Mouse (Mus musculus): ENCODE measurements at regions not wholly inside any gene's neighbourhood (a gene's known extent, or its start where the extent isn't known, plus 50 kb on each side); places are given as distances from the start of the nearest gene placed in this dataset.

DNA sequence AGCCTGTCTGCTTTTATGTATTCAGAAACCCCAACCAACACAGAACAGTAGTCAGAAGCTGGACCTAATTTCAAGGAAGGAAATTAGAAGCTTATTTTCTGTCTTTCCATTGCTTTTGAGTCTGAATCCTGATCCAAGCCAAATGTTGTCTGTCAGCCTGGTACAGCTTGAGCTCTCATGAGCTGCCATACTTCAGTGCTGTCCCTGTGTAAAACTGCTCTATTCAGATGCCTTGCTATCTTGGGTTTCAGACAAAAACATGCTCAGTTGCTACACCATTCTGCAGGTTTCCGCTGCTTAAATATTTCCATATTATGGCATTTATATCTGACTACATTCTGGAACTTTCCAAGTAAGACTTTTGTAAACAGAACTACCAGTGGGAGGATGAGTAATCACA is 1403.2 kb downstream of the Epha7 start:
- peak in 1 of 2 experiments; percentile 50 for DNase-seq (ENCODE audit: low spot score in 2 of 2)

DNA sequence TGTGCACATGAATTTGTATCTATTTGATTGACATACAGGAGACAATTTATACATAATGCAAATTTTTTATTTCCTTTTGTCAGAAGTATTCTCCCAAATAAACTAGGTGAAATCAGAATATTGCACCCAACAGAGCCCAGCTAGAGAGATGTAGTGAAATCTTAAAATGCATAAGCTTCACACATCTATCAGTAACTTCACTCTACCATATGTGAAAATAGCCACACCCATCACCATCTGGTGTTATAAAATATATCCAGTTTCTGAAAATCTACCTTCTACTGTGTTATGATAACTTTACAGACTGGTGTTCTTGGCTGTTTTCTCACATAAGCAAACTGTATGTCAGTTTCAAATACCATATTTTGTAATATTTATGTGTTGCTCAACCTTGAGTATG is 1414.2 kb downstream of the Epha7 start:
- DNase-seq (ENCODE audit: low spot score in 2 of 2), result no peak

DNA sequence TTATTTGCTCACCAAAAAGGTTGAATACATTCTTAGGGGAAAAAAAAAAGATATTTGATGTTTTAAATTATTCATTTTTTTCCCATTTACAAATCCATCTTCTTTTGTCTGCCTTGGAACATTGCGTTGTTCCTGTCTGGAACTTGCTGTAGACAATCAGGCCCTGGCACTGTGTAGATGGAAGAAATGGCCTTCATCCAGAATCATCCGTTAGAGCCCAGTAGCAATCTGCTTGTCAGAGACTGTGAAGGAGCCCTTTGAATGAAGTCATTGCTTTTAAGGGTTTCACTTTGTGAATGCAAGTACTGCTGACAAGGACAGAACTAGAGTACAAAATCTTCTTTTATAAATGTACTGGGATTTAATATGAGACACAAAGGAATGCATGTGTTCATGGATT is 1449.2 kb downstream of the Epha7 start:
- DNase-seq (ENCODE audit: low spot score in 2 of 2), result peak in 1 of 2 experiments; percentile 60

DNA sequence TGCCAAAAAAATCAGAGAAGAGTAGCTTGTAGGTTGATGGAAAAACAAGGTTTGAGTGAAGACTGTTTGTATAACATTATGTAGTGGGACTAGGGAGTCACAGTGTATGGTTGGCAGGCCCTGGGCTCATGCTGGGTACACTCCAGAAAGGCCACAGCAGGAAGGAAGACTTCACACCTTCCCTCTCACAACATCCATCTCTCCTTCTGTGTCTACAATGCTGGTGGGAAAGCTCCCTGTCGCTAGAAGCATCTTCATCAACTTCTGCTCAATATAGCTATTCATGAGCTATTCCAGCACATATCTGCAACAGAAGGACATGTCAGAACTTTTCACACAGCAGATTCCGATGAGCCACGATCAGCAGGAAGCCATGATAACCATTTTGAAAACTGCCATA is 1455.1 kb downstream of the Epha7 start:
- peak; percentile 5 to 25 for DNase-seq (ENCODE audit: low spot score in 2 of 2)

DNA sequence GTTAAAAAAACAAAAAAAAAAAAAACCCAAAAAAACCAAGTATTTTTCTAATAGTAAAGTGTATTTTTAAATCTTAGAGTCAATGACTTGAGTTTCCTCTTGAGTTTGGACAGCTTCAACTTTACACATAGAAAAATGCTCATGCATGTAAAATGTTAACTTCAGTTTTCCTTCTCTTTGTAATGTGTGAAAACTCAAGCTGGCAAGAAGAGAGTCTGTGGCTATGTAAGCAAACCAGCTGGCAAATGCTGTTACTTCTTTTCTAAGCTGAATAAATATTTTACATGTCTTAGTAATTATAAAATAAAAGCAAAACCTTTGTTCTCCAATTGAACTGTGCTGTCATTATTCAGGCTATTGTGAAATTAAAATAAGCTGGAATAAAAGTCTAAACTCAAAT is 1457.1 kb downstream of the Epha7 start:
- DNase-seq (ENCODE audit: low spot score in 2 of 2), result no peak

DNA sequence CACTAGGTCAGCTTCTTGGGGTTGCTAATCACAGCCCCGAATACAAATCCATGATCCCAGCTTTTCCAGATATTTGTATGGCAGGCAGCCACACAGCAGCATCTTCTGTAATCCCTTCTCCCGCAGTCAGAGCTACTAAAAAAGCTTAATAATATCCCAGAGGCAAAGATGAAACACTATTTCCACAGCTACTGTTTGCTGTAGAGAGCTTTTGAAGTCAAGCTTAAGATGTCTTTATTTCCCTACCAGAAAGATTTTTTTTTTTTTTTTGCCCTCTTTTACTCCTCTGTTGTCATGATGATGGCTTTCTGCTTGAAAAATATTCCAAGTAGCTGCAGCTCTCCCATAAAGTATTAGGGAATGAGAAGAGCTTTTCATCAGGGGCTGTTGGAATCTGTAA is 1499.5 kb downstream of the Epha7 start:
- no peak for DNase-seq (ENCODE audit: low spot score in 2 of 2)

DNA sequence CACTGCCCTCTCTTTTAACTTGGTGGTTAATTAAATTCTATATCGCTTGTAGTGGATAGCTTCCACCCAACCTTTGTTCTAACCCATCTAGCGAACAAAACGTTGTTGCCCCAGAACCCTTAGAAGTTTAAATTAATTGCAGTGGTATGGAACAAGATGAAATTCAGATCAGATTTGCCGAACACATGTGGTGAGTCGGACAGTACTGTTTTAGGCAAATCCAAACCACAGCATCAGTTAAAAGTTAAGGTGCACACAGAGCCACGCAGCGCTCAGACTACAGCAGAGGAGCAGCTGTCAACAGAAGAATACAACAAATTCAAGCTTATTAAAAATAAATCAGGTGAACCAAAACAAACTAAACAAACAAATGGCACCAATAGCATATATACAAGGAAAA is 1500.0 kb downstream of the Epha7 start:
- DNase-seq (ENCODE audit: low spot score in 2 of 2), result no peak

DNA sequence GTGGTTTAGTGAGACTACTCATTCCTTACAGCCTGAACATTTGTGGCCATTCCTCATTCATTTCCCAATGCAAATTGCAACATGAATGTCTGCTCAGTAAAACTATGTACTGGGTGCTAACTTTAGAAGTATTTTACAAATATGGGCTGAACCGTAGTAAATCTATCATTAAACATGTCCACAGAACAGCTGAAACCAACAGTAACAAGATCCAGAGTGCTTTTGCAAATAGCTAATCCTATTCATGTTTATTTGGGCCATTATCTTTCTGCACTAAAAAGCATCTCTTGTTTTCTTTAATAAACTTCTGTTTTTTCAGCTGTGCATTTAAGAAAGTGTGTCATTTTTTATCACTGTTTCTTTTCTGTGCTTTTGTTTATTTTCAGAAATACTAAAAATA is 1502.4 kb downstream of the Epha7 start:
- no peak for DNase-seq (ENCODE audit: low spot score in 2 of 2)

DNA sequence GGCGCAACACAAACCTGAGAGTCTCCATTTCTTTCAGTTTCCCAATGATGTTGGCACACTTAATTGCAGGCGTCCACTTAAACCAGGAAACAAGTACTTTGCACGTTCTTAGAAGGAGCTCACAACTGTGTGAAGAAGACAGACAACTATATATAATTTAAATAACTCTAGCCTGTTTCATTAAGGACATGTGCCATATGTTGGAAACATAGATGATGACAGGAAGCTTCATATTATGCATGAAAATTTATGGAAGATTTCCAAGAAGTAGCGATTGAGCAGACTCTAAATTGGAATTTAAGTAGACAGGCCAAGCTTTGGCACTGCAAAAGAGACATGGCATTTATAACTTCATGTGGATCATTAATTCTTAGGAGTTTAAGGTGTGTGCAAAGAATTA is 1504.1 kb downstream of the Epha7 start:
- no peak for DNase-seq (ENCODE audit: low spot score in 2 of 2)

DNA sequence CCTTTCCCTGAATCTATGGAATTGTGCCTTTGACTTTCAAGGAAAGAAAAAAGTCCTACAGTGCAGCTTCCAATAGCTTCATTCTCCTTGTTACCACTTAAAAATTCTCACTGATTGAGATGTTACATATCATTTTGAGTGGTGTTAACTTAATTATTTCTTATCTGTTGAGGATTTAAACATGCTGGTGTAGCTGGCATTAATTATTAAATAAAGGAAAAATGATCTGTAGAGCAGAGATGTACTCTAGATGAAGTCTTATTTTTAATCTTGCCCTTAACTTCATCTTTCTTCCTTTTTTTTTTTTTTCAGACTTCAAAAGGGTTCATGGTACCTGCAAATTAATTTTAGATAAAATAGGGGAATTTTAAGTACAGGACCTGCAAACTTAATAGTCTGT is 1507.1 kb downstream of the Epha7 start:
- no peak for DNase-seq (ENCODE audit: low spot score in 2 of 2)

DNA sequence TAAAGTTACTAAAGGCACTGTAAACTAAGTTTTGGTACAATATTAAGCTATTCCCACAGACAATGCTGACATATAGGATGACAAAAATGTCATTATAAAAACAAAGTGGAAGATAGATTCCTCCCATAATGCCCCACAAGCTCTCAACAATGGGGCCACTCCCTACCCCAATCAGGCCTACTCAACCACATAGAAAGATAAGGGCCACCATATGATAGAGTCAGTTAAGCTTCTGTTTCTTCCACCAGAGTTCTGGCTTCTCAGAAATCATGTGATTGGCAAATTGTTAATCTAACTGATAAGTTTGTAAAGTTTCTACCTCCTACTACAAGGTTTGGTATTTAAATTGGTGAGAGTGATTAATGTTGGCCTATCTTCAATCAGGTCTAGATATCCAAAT is 1534.6 kb downstream of the Epha7 start:
- DNase-seq (ENCODE audit: low spot score in 2 of 2), result no peak
